Mouse (Mus musculus) stomach, embryonic 15.5 days (tissue): ENCODE data around the gene Rhox9. TPM values are rescaled to one million over a fixed set of nuclear protein-coding genes. Genes with fewer than 3 reads are reported as not detected.
"Not testable (repeated sequence)": the region's sequence is repeated elsewhere in the genome, so short reads cannot be mapped to it uniquely, and the experiment has no call there.

ENCODE experiments used
- ATAC-seq: fragments of 200-750 bp; cut with Nextera tagmentation; 2 replicates; pipeline ENCODE4 v1.8.0; 2017; ENCODE audit warnings: low read depth, moderate number of reproducible peaks, moderate TSS enrichment; ENCODE audit not compliant: insufficient read depth, low FRiP score
- H3K27ac ChIP-seq: fragments of 300-500 bp; sonication (generic); 2 replicates; pipeline ENCODE4 v1.5.1; 2015; ENCODE audit warnings: mild to moderate bottlenecking, inconsistent platforms
- H3K27me3 ChIP-seq: fragments of 300-500 bp; sonication (generic); replicated peaks from 2 replicates; pipeline ENCODE4 v1.6.1; 2015; ENCODE audit warnings: inconsistent platforms
- H3K36me3 ChIP-seq: fragments of 300-500 bp; sonication (generic); 2 replicates; pipeline ENCODE4 v1.6.1; 2015; ENCODE audit warnings: inconsistent platforms
- H3K4me1 ChIP-seq: fragments of 300-500 bp; sonication (generic); 2 replicates; pipeline ENCODE4 v1.6.1; 2015; ENCODE audit warnings: inconsistent platforms
- H3K4me2 ChIP-seq: fragments of 300-500 bp; sonication (generic); 2 replicates; pipeline ENCODE4 v1.6.1; 2015; ENCODE audit warnings: mild to moderate bottlenecking, inconsistent platforms
- H3K4me3 ChIP-seq: fragments of 300-500 bp; sonication (generic); replicated peaks from 2 replicates; pipeline ENCODE4 v1.5.1; 2015; ENCODE audit warnings: inconsistent platforms
- H3K9ac ChIP-seq: fragments of 300-500 bp; sonication (generic); 2 replicates; pipeline ENCODE4 v1.6.1; 2015; ENCODE audit warnings: inconsistent platforms
- H3K9me3 ChIP-seq: fragments of 300-500 bp; sonication (generic); 2 replicates; pipeline ENCODE4 v1.6.1; 2016; ENCODE audit warnings: inconsistent platforms
- WGBS: fragments of 180-500 bp; shearing (Covaris S2); methylation state at CpG from one replicate; pipeline ENCODE4 v1.1.7; 2015; 5-methylcytosine and 5-hydroxymethylcytosine counted together
- polyA plus RNA-seq: library from polyadenylated mRNA; unstranded; fragments of >200 nt; fragmentation: Nextera tagmentation; extraction: Ambion mirVana; gene quantifications from 2 replicates; pipeline ENCODE4 v1.2.1, GENCODE M21; 2015

The Rhox9 gene
- polyA plus RNA-seq: not detected in 2 replicates

DNA sequence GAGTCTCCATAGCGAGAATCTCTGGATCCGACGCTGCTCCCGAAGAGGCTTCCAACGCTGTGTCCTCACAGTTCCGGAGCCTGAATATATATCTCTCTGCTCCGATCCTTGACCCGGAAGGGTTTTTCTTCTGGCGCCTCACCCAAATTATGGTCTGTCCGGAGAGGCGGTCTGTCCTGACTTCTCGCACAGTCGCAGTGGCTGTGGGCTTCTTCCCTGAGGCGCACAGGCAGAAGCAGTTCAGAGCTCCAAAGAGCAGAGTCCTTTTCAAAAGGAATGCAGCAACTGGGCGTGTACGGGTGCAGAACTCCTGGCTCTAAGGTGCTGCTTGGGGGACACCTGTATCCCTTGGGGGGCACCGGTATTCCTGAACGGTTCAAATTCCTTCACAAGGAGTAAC lies at the start of gene Rhox9:
Gene Rhox9, minus strand, starts transcription at position 101 of the 400 bp plus-strand sequence.
- not testable (repeated sequence) for H3K36me3 ChIP-seq, ATAC-seq, H3K4me3 ChIP-seq, H3K4me1 ChIP-seq, H3K27ac ChIP-seq, H3K9ac ChIP-seq, H3K9me3 ChIP-seq, H3K27me3 ChIP-seq, H3K4me2 ChIP-seq
- 86% methylated on average over 10 of the region's 18 CpGs for WGBS

- ATAC-seq: no peak
These were observed 14.7 kb upstream of the Rhox9 start for GRCm38 (mm10) chrX:37916311-37916710.

DNA sequence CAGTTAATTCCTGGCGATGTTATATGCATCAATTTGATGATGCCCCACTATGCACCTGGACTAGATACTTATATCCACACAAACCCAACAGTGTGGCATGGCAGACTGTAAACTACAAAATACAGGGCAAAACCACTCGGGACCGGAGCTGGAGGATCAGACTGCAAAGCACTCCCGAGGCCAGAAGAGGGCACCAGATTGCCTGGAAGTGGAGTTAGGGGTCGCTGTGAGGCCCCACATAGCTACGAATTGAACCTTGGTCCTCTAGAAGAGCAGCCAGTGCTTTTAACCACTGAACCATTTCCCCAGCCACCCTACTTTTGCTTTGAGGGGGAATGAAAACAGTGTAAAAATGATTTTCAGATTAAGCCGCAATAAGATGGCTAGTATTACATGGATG lies 7.0 kb upstream of the Rhox9 start:
- no peak overlapping the region for H3K27ac ChIP-seq
- no peak overlapping the region for H3K4me2 ChIP-seq
- no peaks in the 10 kb centered on the region for H3K4me1 ChIP-seq
- WGBS: 47% methylated on average over 7 of the region's 7 CpGs
- H3K9ac ChIP-seq: no peak overlapping the region
- H3K36me3 ChIP-seq: no peaks in the 10 kb centered on the region
- ATAC-seq: no peak
- no peaks in the 10 kb centered on the region for H3K9me3 ChIP-seq
- no peak overlapping the region for H3K4me3 ChIP-seq
- H3K27me3 ChIP-seq: no peaks in the 10 kb centered on the region

More at GRCm38 (mm10) chrX:37916311-37916710, 14.7 kb upstream of the Rhox9 start:
- H3K9ac ChIP-seq: no peak overlapping the region
- H3K36me3 ChIP-seq: no peaks in the 10 kb centered on the region
- no peak overlapping the region for H3K4me2 ChIP-seq
- no peak overlapping the region for H3K27ac ChIP-seq
- 67% methylated on average over 4 of the region's 4 CpGs for WGBS
- no peak overlapping the region for H3K4me3 ChIP-seq
- H3K9me3 ChIP-seq: no peaks in the 10 kb centered on the region
- H3K4me1 ChIP-seq: no peaks in the 10 kb centered on the region
- H3K27me3 ChIP-seq: no peaks in the 10 kb centered on the region

DNA sequence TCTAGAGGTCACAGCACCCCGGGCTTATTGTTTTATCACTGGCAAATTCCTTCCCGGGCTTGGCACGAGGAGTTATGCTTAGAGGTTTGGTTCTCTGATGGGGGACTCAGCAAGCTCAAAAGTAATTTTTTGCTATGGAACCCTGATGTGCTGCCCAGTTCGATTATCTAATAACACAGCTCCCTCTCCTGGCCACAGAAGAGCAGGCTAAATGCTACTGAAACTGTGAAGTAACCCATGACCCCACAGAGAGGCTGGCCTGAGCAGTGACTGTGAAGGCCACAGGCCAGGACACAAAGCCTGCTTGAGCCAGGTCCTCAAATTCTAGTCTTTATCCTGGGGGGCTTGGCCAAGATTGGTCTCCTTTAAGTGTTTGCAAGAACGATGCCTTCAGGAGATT lies 2.2 kb upstream of the Rhox9 start:
- H3K4me3 ChIP-seq: no peak overlapping the region
- H3K4me2 ChIP-seq: no peak overlapping the region
- no peaks in the 10 kb centered on the region for H3K27me3 ChIP-seq
- ATAC-seq: no peak
- H3K9ac ChIP-seq: no peak overlapping the region
- no peaks in the 10 kb centered on the region for H3K9me3 ChIP-seq
- H3K36me3 ChIP-seq: no peaks in the 10 kb centered on the region
- 61% methylated on average over 5 of the region's 5 CpGs for WGBS
- H3K4me1 ChIP-seq: no peaks in the 10 kb centered on the region
- no peak overlapping the region for H3K27ac ChIP-seq

- not testable (repeated sequence) for H3K4me1 ChIP-seq, ATAC-seq, H3K27ac ChIP-seq, H3K36me3 ChIP-seq, H3K4me3 ChIP-seq, H3K9ac ChIP-seq, H3K4me2 ChIP-seq, H3K9me3 ChIP-seq, H3K27me3 ChIP-seq
- 75% methylated on average over 9 of the region's 9 CpGs for WGBS
These were observed 4.4 kb downstream of the Rhox9 start, which contains the start of gene Rhox7b for GRCm38 (mm10) chrX:37897132-37897531. Gene Rhox7b, minus strand, starts transcription at chrX:37897232.

- ATAC-seq: no peak
- Histone ChIP-seq H3K4me1 (no peaks in the 10 kb centered on the region), H3K9ac (no peak within 1 kb of the TSS), H3K27me3 (no peaks in the 10 kb centered on the region), H3K27ac (no peak within 1 kb of the TSS), H3K4me3 (no peak within 1 kb of the TSS), H3K36me3 (no peaks in the 10 kb centered on the region), H3K4me2 (no peak within 1 kb of the TSS), H3K9me3 (no peaks in the 10 kb centered on the region)
- WGBS: 68% methylated on average over 4 of the region's 4 CpGs
These were observed 22.7 kb downstream of the Rhox9 start, which contains the start of gene Rhox8 for GRCm38 (mm10) chrX:37878844-37879243. Gene Rhox8, minus strand, starts transcription at chrX:37878944.

GRCm38 (mm10) chrX:37871641-37872040 lies 29.9 kb downstream of the Rhox9 start:
- no peak overlapping the region for H3K4me2 ChIP-seq
- 81% methylated on average over 2 of the region's 2 CpGs for WGBS

More at GRCm38 (mm10) chrX:37871641-37872040, 29.9 kb downstream of the Rhox9 start:
- Histone ChIP-seq H3K9ac (no peak overlapping the region), H3K27ac (no peak overlapping the region), H3K36me3 (no peaks in the 10 kb centered on the region), H3K27me3 (no peaks in the 10 kb centered on the region), H3K9me3 (no peaks in the 10 kb centered on the region), H3K4me1 (no peaks in the 10 kb centered on the region), H3K4me3 (no peak overlapping the region)
- no peak for ATAC-seq

Other genes starting within 250 kb of the Rhox9 start
- not detected in 2 replicates for gene Rhox3h, start 233.0 kb downstream of the Rhox9 start, polyA plus RNA-seq
- not detected in 2 replicates for gene Rhox2h, start 228.5 kb downstream of the Rhox9 start, polyA plus RNA-seq
- 1.9 and 2.8 TPM in 2 replicates for gene Rhox5, start 96.9 kb downstream of the Rhox9 start, polyA plus RNA-seq
- not detected in 2 replicates for gene Rhox6, start 74.9 kb downstream of the Rhox9 start, polyA plus RNA-seq
- not detected in 2 replicates for gene Rhox7a, start 70.1 kb downstream of the Rhox9 start, polyA plus RNA-seq
- not detected in 2 replicates for gene Rhox8, start 22.8 kb downstream of the Rhox9 start, polyA plus RNA-seq
- not detected in 2 replicates for gene Rhox7b, start 4.5 kb downstream of the Rhox9 start, polyA plus RNA-seq
- gene Btg1-ps1, start 117.0 kb upstream of the Rhox9 start, polyA plus RNA-seq: not detected in 2 replicates
- gene Btg1-ps2, start 141.3 kb upstream of the Rhox9 start, polyA plus RNA-seq: not detected in 2 replicates
- not detected in 2 replicates for gene Rhox10, start 164.7 kb upstream of the Rhox9 start, polyA plus RNA-seq
- gene Rhox11, start 183.4 kb upstream of the Rhox9 start, polyA plus RNA-seq: not detected in 2 replicates
- gene Rhox12, start 209.1 kb upstream of the Rhox9 start, polyA plus RNA-seq: not detected in 2 replicates
- gene Rhox13, start 219.4 kb upstream of the Rhox9 start, polyA plus RNA-seq: not detected in 2 replicates